Mouse (Mus musculus): ENCODE measurements around the gene Itpkb. TPM values are rescaled to one million over a fixed set of nuclear protein-coding genes. Genes with fewer than 3 reads are reported as not detected.
A peak's percentile ranks its signal among the peaks of the same experiment; 100 is the strongest.
"Not testable (repeated sequence)": the region's sequence is repeated elsewhere in the genome, so short reads cannot be mapped to it uniquely, and the experiment has no call there.

Gene Itpkb
- polyA plus RNA-seq, 1 experiment = 8.0 TPM

- H3K4me3 ChIP-seq (ENCODE audit: insufficient read depth, low read length) = peak overlapping the region; percentile 20
These were observed 57.6 kb downstream of the Itpkb start for GRCm38 (mm10) chr1:180387750-180388480.

GRCm38 (mm10) chr1:180388481-180388880 is 58.2 kb downstream of the Itpkb start:
- no peak overlapping the region for H3K27ac ChIP-seq (ENCODE audit: insufficient read depth, low read length)
- H3K4me3 ChIP-seq (ENCODE audit: insufficient read depth, low read length) = no peak overlapping the region
- TF ChIP-seq POLR2A (IDR thresholded peaks at IDR 0.05; ENCODE audit: extremely low read depth, insufficient read depth, low read length) (no peak), CTCF (IDR thresholded peaks at IDR 0.05; ENCODE audit: extremely low read depth, insufficient read depth, low read length) (no peak)
- H3K4me1 ChIP-seq (ENCODE audit: control insufficient read depth, insufficient read depth, low read length) = peaks cover 3% of the 10 kb centered on the region; the same call in 1 of the 2 replicates

More at GRCm38 (mm10) chr1:180387750-180388480, 57.6 kb downstream of the Itpkb start:
- TF ChIP-seq CTCF (IDR thresholded peaks at IDR 0.05; ENCODE audit: extremely low read depth, insufficient read depth, low read length) (no peak), POLR2A (IDR thresholded peaks at IDR 0.05; ENCODE audit: extremely low read depth, insufficient read depth, low read length) (peak; percentile 49; the same call in 1 of the 2 replicates)
- Histone ChIP-seq H3K27ac (ENCODE audit: insufficient read depth, low read length) (no peak overlapping the region; the same call in 1 of the 2 replicates), H3K4me1 (ENCODE audit: control insufficient read depth, insufficient read depth, low read length) (peaks cover 2% of the 10 kb centered on the region; the same call in 1 of the 2 replicates)

- H3K4me1 ChIP-seq (ENCODE audit: control insufficient read depth, insufficient read depth, low read length); H3K4me3 ChIP-seq (ENCODE audit: insufficient read depth, low read length); H3K27ac ChIP-seq (ENCODE audit: insufficient read depth, low read length): not testable (repeated sequence)
These were observed 59.0 kb downstream of the Itpkb start for GRCm38 (mm10) chr1:180389213-180389760.

- TF ChIP-seq POLR2A (IDR thresholded peaks at IDR 0.05; ENCODE audit: extremely low read depth, insufficient read depth, low read length) (no peak), CTCF (IDR thresholded peaks at IDR 0.05; ENCODE audit: extremely low read depth, insufficient read depth, low read length) (no peak)
- H3K4me3 ChIP-seq (ENCODE audit: insufficient read depth, low read length) = no peak overlapping the region
- H3K4me1 ChIP-seq (ENCODE audit: control insufficient read depth, insufficient read depth, low read length) = 0 out of 2 replicates have a peak, but pooled peaks cover 3% of the 10 kb centered on the region
- peak overlapping the region; percentile 6 for H3K27ac ChIP-seq (ENCODE audit: insufficient read depth, low read length)
These were observed 60.0 kb downstream of the Itpkb start for GRCm38 (mm10) chr1:180390321-180390731.

GRCm38 (mm10) chr1:180390746-180391574 is 60.7 kb downstream of the Itpkb start:
- TF ChIP-seq POLR2A (IDR thresholded peaks at IDR 0.05; ENCODE audit: extremely low read depth, insufficient read depth, low read length) = no peak
- no peak for TF ChIP-seq CTCF (IDR thresholded peaks at IDR 0.05; ENCODE audit: extremely low read depth, insufficient read depth, low read length)
- Histone ChIP-seq H3K27ac (ENCODE audit: insufficient read depth, low read length) (peak overlapping the region; percentile 6; the same call in 1 of the 2 replicates), H3K4me3 (ENCODE audit: insufficient read depth, low read length) (no peak overlapping the region), H3K4me1 (ENCODE audit: control insufficient read depth, insufficient read depth, low read length) (0 out of 2 replicates have a peak, but pooled peaks cover 3% of the 10 kb centered on the region)

- Histone ChIP-seq H3K4me3 (ENCODE audit: insufficient read depth, low read length) (no peak overlapping the region), H3K27ac (ENCODE audit: insufficient read depth, low read length) (no peak overlapping the region), H3K4me1 (ENCODE audit: control insufficient read depth, insufficient read depth, low read length) (0 out of 2 replicates have a peak, but pooled peaks cover 3% of the 10 kb centered on the region)
- TF ChIP-seq CTCF (IDR thresholded peaks at IDR 0.05; ENCODE audit: extremely low read depth, insufficient read depth, low read length) (no peak), POLR2A (IDR thresholded peaks at IDR 0.05; ENCODE audit: extremely low read depth, insufficient read depth, low read length) (no peak)
These were observed 61.3 kb downstream of the Itpkb start for GRCm38 (mm10) chr1:180391575-180391945.

- H3K4me1 ChIP-seq (ENCODE audit: control insufficient read depth, insufficient read depth, low read length) = 0 out of 2 replicates have a peak, but pooled peaks cover 3% of the 10 kb centered on the region
- H3K27ac ChIP-seq (ENCODE audit: insufficient read depth, low read length) = no peak overlapping the region
- TF ChIP-seq POLR2A (IDR thresholded peaks at IDR 0.05; ENCODE audit: extremely low read depth, insufficient read depth, low read length) = no peak
- no peak for TF ChIP-seq CTCF (IDR thresholded peaks at IDR 0.05; ENCODE audit: extremely low read depth, insufficient read depth, low read length)
- H3K4me3 ChIP-seq (ENCODE audit: insufficient read depth, low read length) = no peak overlapping the region
These were observed 62.0 kb downstream of the Itpkb start for GRCm38 (mm10) chr1:180392137-180392798.

- Histone ChIP-seq H3K27ac (ENCODE audit: insufficient read depth, low read length) (0 out of 2 replicates have a peak overlapping the region, but pooled peaks have one; percentile 11), H3K4me1 (ENCODE audit: control insufficient read depth, insufficient read depth, low read length) (0 out of 2 replicates have a peak, but pooled peaks cover 3% of the 10 kb centered on the region), H3K4me3 (ENCODE audit: insufficient read depth, low read length) (no peak overlapping the region)
- TF ChIP-seq POLR2A (IDR thresholded peaks at IDR 0.05; ENCODE audit: extremely low read depth, insufficient read depth, low read length) = no peak
These were observed 62.9 kb downstream of the Itpkb start for GRCm38 (mm10) chr1:180393017-180393797.

Measured in cortical plate, adult 2 months (tissue).